Mouse (Mus musculus) small intestine, adult 2 months (tissue): Measurements from ENCODE around the gene Dcaf12.

Experiments used
- CTCF ChIP-seq: fragments of 200-500 bp; IDR thresholded peaks from 2 replicates; pipeline ENCODE4 v1.5.1; 2012; ENCODE audit warnings: low read depth, mild to moderate bottlenecking, control low read depth, inconsistent platforms, low read length, moderate library complexity, mixed read lengths; ENCODE audit not compliant: insufficient replicate concordance, insufficient read length; ENCODE audit errors: extremely low read depth
- POLR2A ChIP-seq: fragments of 200-500 bp; IDR thresholded peaks from 2 replicates; pipeline ENCODE4 v1.6.1; 2012; ENCODE audit warnings: low read depth, mild to moderate bottlenecking, control low read depth, inconsistent platforms, low read length, moderate library complexity

DNA sequence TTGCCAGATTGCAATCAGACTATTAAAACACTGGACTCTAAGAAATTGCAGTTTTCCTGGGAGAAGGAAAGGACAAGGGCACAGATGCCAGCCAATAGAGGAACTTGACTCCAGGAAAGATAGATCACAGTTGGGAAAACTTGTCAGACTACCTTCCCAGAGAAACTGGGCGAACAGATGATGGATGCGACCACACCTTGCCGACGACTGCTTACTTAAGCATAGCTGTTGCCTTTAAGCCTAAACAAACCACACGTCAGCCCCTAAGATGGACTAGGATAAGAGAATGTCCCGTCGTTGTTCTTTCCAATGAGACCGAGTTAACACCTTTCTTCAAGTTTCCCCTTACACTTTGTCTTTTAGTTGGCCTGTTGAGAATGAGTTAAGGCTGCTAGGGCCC is 484 bp upstream of the Dcaf12 start:
- TF ChIP-seq CTCF (no peak), POLR2A (no peak)
